Mouse (Mus musculus) skeletal muscle tissue, postnatal 0 days (tissue): ENCODE results near the gene Fbxl22. TPM values are rescaled to one million over a fixed set of nuclear protein-coding genes. Genes with fewer than 3 reads are reported as not detected.

ENCODE experiments used
- polyA plus RNA-seq: library from polyadenylated mRNA; unstranded; fragments of >200 nt; fragmentation: Nextera tagmentation; extraction: Ambion mirVana; gene quantifications from 2 replicates; pipeline ENCODE4 v1.2.1, GENCODE M21; 2015

Gene Fbxl22
- 50.7 and 59.9 TPM in 2 replicates for polyA plus RNA-seq

DNA sequence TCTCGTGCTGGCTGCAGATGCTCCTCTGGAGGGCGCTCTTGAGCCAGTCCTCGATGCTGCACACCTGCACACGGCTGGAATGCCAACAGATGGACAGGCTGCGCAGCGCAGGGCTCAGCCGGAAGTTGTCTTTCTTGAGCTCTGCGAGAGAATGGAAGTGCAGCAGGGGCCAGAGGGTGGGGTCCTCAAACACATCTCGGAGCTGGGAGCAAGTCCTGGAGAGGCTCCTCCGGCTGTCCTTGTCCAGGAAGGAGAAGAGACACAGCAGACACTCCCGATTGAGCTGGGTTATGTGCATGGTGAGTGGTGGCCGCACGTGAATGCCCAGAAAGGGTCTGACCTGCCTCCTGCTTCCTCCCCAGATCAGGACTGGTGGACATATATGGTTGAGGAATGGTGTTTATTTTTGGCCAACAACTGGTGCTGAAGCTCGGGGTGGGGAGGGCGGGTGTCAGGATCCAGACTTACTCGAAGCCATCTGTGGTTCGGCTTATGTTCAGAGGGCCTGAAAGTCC lies at the start of gene Fbxl22:
Fbxl22 (minus strand) TSS at position 338 of the 515 bp plus-strand sequence.

Other genes starting within 250 kb of the Fbxl22 start
- gene Herc1, start 164.1 kb downstream of the Fbxl22 start, polyA plus RNA-seq: 7.7 and 8.8 TPM in 2 replicates
- gene Usp3, start 78.5 kb upstream of the Fbxl22 start, polyA plus RNA-seq: 14.0 and 15.0 TPM in 2 replicates
- gene Car12, start 199.1 kb upstream of the Fbxl22 start, polyA plus RNA-seq: 0.05 and 0.54 TPM in 2 replicates